Mouse (Mus musculus) stomach, embryonic 16.5 days (tissue): Measurements from ENCODE around the gene Top1. TPM values are rescaled to one million over a fixed set of nuclear protein-coding genes. Genes with fewer than 3 reads are reported as not detected.

ENCODE experiments used
- ATAC-seq: fragments of 200-750 bp; cut with Nextera tagmentation; 2 replicates; pipeline ENCODE4 v1.8.0; 2017; ENCODE audit warnings: moderate number of reproducible peaks, moderate TSS enrichment; ENCODE audit not compliant: insufficient read depth, low FRiP score
- H3K27ac ChIP-seq: fragments of 300-500 bp; sonication (generic); 2 replicates; pipeline ENCODE4 v1.5.1; 2014; ENCODE audit warnings: low read length
- H3K27me3 ChIP-seq: fragments of 300-500 bp; sonication (generic); 2 replicates; pipeline ENCODE4 v1.6.1; 2014; ENCODE audit warnings: low read length, control low read depth, mixed read lengths; ENCODE audit not compliant: control insufficient read depth, insufficient read depth
- H3K36me3 ChIP-seq: fragments of 300-500 bp; sonication (generic); 2 replicates; pipeline ENCODE4 v1.6.1; 2014; ENCODE audit warnings: low read length; ENCODE audit not compliant: control insufficient read depth, insufficient read depth
- H3K4me1 ChIP-seq: fragments of 300-500 bp; sonication (generic); 2 replicates; pipeline ENCODE4 v1.6.1; 2014; ENCODE audit warnings: low read length, control low read depth, mixed read lengths; ENCODE audit not compliant: control insufficient read depth, insufficient read depth
- H3K4me2 ChIP-seq: fragments of 300-500 bp; sonication (generic); 2 replicates; pipeline ENCODE4 v1.6.1; 2014; ENCODE audit warnings: low read depth, low read length, mixed read lengths
- H3K4me3 ChIP-seq: fragments of 300-500 bp; sonication (generic); replicated peaks from 2 replicates; pipeline ENCODE4 v1.5.1; 2014; ENCODE audit warnings: mild to moderate bottlenecking, low read length
- H3K9ac ChIP-seq: fragments of 300-500 bp; sonication (generic); 2 replicates; pipeline ENCODE4 v1.6.1; 2014; ENCODE audit warnings: low read length
- H3K9me3 ChIP-seq: fragments of 300-500 bp; sonication (generic); replicated peaks from 2 replicates; pipeline ENCODE4 v1.6.1; 2016; ENCODE audit warnings: low read length, control low read depth; ENCODE audit not compliant: control insufficient read depth
- WGBS: fragments of 180-500 bp; shearing (Covaris S2); extraction: QIAGEN DNeasy Blood & Tissue Kit; methylation state at CpG from one replicate; pipeline ENCODE4 v1.1.7; 2014; 5-methylcytosine and 5-hydroxymethylcytosine counted together
- polyA plus RNA-seq: library from polyadenylated mRNA; unstranded; fragments of >200 nt; fragmentation: Nextera tagmentation; extraction: Ambion mirVana; gene quantifications from 2 replicates; pipeline ENCODE4 v1.2.1, GENCODE M21; 2015

Gene Top1
- polyA plus RNA-seq, 1 experiment from 2014 or later, result 64.1 TPM

- H3K4me1 ChIP-seq, result no peaks in the 10 kb centered on the region
- no peak for ATAC-seq
- 83% methylated on average over 4 of the region's 5 CpGs for WGBS
- no peaks in the 10 kb centered on the region for H3K36me3 ChIP-seq
- H3K4me2 ChIP-seq, result no peak overlapping the region
- no peaks in the 10 kb centered on the region for H3K27me3 ChIP-seq
- H3K4me3 ChIP-seq, result no peak overlapping the region
- no peaks in the 10 kb centered on the region for H3K9me3 ChIP-seq
- no peak overlapping the region for H3K27ac ChIP-seq
- no peak overlapping the region for H3K9ac ChIP-seq
Observed at GRCm38 (mm10) chr2:160628055-160628454, 17.6 kb upstream of the Top1 start.

- H3K4me3 ChIP-seq, result no peak overlapping the region
- H3K36me3 ChIP-seq, result no peaks in the 10 kb centered on the region
- no peaks in the 10 kb centered on the region for H3K4me1 ChIP-seq
- no peak overlapping the region for H3K27ac ChIP-seq
- H3K27me3 ChIP-seq, result no peaks in the 10 kb centered on the region
- ATAC-seq, result no peak
- H3K9me3 ChIP-seq, result no peaks in the 10 kb centered on the region
- WGBS, result 90% methylated on average over 12 of the region's 12 CpGs
- no peak overlapping the region for H3K9ac ChIP-seq
- H3K4me2 ChIP-seq, result no peak overlapping the region
Observed at GRCm38 (mm10) chr2:160628666-160629527, 16.8 kb upstream of the Top1 start.

GRCm38 (mm10) chr2:160629528-160629830, 16.2 kb upstream of the Top1 start:
- Histone ChIP-seq H3K4me1 (no peaks in the 10 kb centered on the region), H3K9me3 (no peaks in the 10 kb centered on the region), H3K36me3 (no peaks in the 10 kb centered on the region), H3K27me3 (no peaks in the 10 kb centered on the region), H3K4me3 (no peak overlapping the region), H3K9ac (no peak overlapping the region), H3K4me2 (no peak overlapping the region), H3K27ac (no peak overlapping the region)
- no peak for ATAC-seq
- WGBS, result 87% methylated on average over 8 of the region's 8 CpGs

GRCm38 (mm10) chr2:160630872-160631597, 14.7 kb upstream of the Top1 start:
- Histone ChIP-seq H3K9me3 (no peaks in the 10 kb centered on the region), H3K27me3 (no peaks in the 10 kb centered on the region), H3K27ac (peak overlapping the region; percentile 8; the same call in 1 of the 2 replicates), H3K4me2 (no peak overlapping the region), H3K4me1 (no peaks in the 10 kb centered on the region), H3K36me3 (no peaks in the 10 kb centered on the region), H3K9ac (no peak overlapping the region), H3K4me3 (no peak overlapping the region)
- 78% methylated on average over 9 of the region's 9 CpGs for WGBS
- ATAC-seq, result peak; percentile 50; the same call in 1 of the 2 replicates

- H3K4me2 ChIP-seq, result no peak overlapping the region
- ATAC-seq, result no peak
- H3K27me3 ChIP-seq, result no peaks in the 10 kb centered on the region
- H3K4me1 ChIP-seq, result no peaks in the 10 kb centered on the region
- H3K27ac ChIP-seq, result no peak overlapping the region
- H3K9ac ChIP-seq, result no peak overlapping the region
- 0 out of 2 replicates have a peak, but pooled peaks cover 5% of the 10 kb centered on the region for H3K9me3 ChIP-seq
- 74% methylated on average over 13 of the region's 13 CpGs for WGBS
- H3K4me3 ChIP-seq, result no peak overlapping the region
- no peaks in the 10 kb centered on the region for H3K36me3 ChIP-seq
Observed at GRCm38 (mm10) chr2:160639911-160640717, 5.6 kb upstream of the Top1 start.

GRCm38 (mm10) chr2:160641176-160641575, 4.5 kb upstream of the Top1 start:
- no peak for ATAC-seq
- Histone ChIP-seq H3K4me1 (no peaks in the 10 kb centered on the region), H3K9ac (no peak overlapping the region), H3K4me3 (no peak overlapping the region), H3K9me3 (0 out of 2 replicates have a peak, but pooled peaks cover 5% of the 10 kb centered on the region), H3K27ac (no peak overlapping the region), H3K36me3 (no peaks in the 10 kb centered on the region), H3K4me2 (no peak overlapping the region), H3K27me3 (no peaks in the 10 kb centered on the region)
- WGBS, result 61% methylated on average over 2 of the region's 2 CpGs

GRCm38 (mm10) chr2:160646144-160646844, 606 bp downstream of the Top1 start:
- ATAC-seq, result peak; percentile 20; the same call in 1 of the 2 replicates
- H3K4me3 ChIP-seq, result peak overlapping the region; percentile 75
- under 1% methylated on average over 75 of the region's 76 CpGs for WGBS
- peak overlapping the region; percentile 100 for H3K9ac ChIP-seq
- peak overlapping the region; percentile 98 for H3K27ac ChIP-seq
- H3K36me3 ChIP-seq, result no peaks in the 10 kb centered on the region
- H3K4me1 ChIP-seq, result peaks cover 18% of the 10 kb centered on the region
- peak overlapping the region; percentile 31; the same call in 1 of the 2 replicates for H3K4me2 ChIP-seq
- H3K9me3 ChIP-seq, result no peaks in the 10 kb centered on the region
- no peaks in the 10 kb centered on the region for H3K27me3 ChIP-seq

- Histone ChIP-seq H3K36me3 (no peaks in the 10 kb centered on the region), H3K9me3 (no peaks in the 10 kb centered on the region), H3K4me3 (peak overlapping the region; percentile 75), H3K9ac (peak overlapping the region; percentile 100), H3K4me2 (peak overlapping the region; percentile 82), H3K27me3 (no peaks in the 10 kb centered on the region), H3K4me1 (peaks cover 18% of the 10 kb centered on the region), H3K27ac (peak overlapping the region; percentile 98)
- WGBS, result under 1% methylated on average over 17 of the region's 17 CpGs
- no peak for ATAC-seq
Observed at GRCm38 (mm10) chr2:160646845-160647178, 1.1 kb downstream of the Top1 start.
